Mouse (Mus musculus): ENCODE data around the gene Kyat1.

- TF ChIP-seq CTCF (IDR thresholded peaks at IDR 0.05; ENCODE audit: extremely low read depth, insufficient read depth, insufficient read length, insufficient replicate concordance) (no peak), POLR2A (IDR thresholded peaks at IDR 0.05; ENCODE audit: low read depth, low read length) (no peak)
Observed at GRCm38 (mm10) chr2:30214745-30215144, 9.1 kb upstream of the Kyat1 start.
